ENCODE assay signal across 8 mouse cellular contexts in genomic region chr14:34819919-34820652, GRCm38 (mm10). TPM values are rescaled to one million over a fixed set of nuclear protein-coding genes. Genes with fewer than 3 reads are reported as not detected.
A peak's percentile ranks its signal among the peaks of the same experiment; 100 is the strongest.
DNase-seq lines count a peak whose midpoint lies in the region; ATAC-seq and TF ChIP-seq lines count a peak whose summit lies in the region.

Grid1 (plus strand) TSS chr14:34820108.

- H3K9ac ChIP-seq in lung, postnatal 0 days (replicated peaks; ENCODE audit: low read depth), result no peak within 1 kb of the TSS

- H3K4me2 ChIP-seq in lung, postnatal 0 days (replicated peaks; ENCODE audit: low read depth, low read length), result peak within 1 kb of the TSS; percentile 65

- H3K9me3 ChIP-seq in lung, postnatal 0 days (ENCODE audit: low read length), result no peaks in the 10 kb centered on the region
- H3K9me3 ChIP-seq in midbrain, embryonic 10.5 days (replicated peaks), result no peaks in the 10 kb centered on the region

- H3K27me3 ChIP-seq in lung, postnatal 0 days (replicated peaks; ENCODE audit: insufficient read depth, low read length), result peaks cover 75% of the 10 kb centered on the region
- peaks cover 97% of the 10 kb centered on the region for H3K27me3 ChIP-seq in midbrain, embryonic 10.5 days (ENCODE audit: low read depth, poor library complexity, severe bottlenecking)

- no peak for DNase-seq in lung, postnatal 0 days (ENCODE audit: low spot score)
- DNase-seq in lung, postnatal 36 days, result no peak
- DNase-seq in frontal cortex, postnatal 36 days (ENCODE audit: low spot score in 2 of 2), result peak; percentile 52 to 58
- peak in 1 of 2 experiments; percentile 26 for DNase-seq in layer of hippocampus, adult 8-10 months (ENCODE audit: low spot score in 2 of 2)
- DNase-seq in midbrain, embryonic 10.5 days (ENCODE audit: low spot score), result peak; percentile 71
- DNase-seq in urinary bladder, postnatal 36 days (ENCODE audit: low spot score in 2 of 2), result no peak

- no peak for TF ChIP-seq EP300 in lung, postnatal 0 days (IDR thresholded peaks at IDR 0.05)

- H3K27ac ChIP-seq in lung, postnatal 0 days (ENCODE audit: low read length), result no peak within 1 kb of the TSS
- H3K27ac ChIP-seq in midbrain, embryonic 10.5 days (replicated peaks), result peak within 1 kb of the TSS; percentile 82

- no peaks in the 10 kb centered on the region for H3K36me3 ChIP-seq in lung, postnatal 0 days (ENCODE audit: insufficient read depth, low read length)
- no peaks in the 10 kb centered on the region for H3K36me3 ChIP-seq in midbrain, embryonic 10.5 days

- ATAC-seq in lung, postnatal 0 days, result peak; percentile 39
- 0 out of 2 replicates have a peak, but pooled peaks have one; percentile 3 for ATAC-seq in common myeloid progenitor, adult 5-6 weeks (replicated peaks; ENCODE audit: low read depth, poor library complexity, severe bottlenecking)
- no peak for ATAC-seq in megakaryocyte-erythroid progenitor cell, adult 5-6 weeks (replicated peaks; ENCODE audit: low FRiP score, low TSS enrichment, poor library complexity, severe bottlenecking)

- WGBS in lung, postnatal 0 days, result 3% methylated on average over 47 of the region's 96 CpGs
- 5% methylated on average over 72 of the region's 96 CpGs for WGBS in midbrain, embryonic 10.5 days

- TF ChIP-seq CTCF in lung, postnatal 0 days (IDR thresholded peaks at IDR 0.05), result no peak

- peak within 1 kb of the TSS; percentile 40 for H3K4me3 ChIP-seq in lung, postnatal 0 days (ENCODE audit: low read depth, low read length)
- peak within 1 kb of the TSS; percentile 75 for H3K4me3 ChIP-seq in midbrain, embryonic 10.5 days

- H3K4me1 ChIP-seq in lung, postnatal 0 days (ENCODE audit: insufficient read depth, low read depth, low read length), result no peaks in the 10 kb centered on the region
- H3K4me1 ChIP-seq in midbrain, embryonic 10.5 days, result peaks cover 43% of the 10 kb centered on the region

RNA-seq across cellular contexts. Expression of gene Grid1, which starts in this region (rescaled TPM):
- 0.02 and 0.29 TPM in 2 replicates for polyA plus RNA-seq in lung, postnatal 0 days (2015; fragmentation: Nextera tagmentation; extraction: Ambion mirVana)
- not detected in 2 replicates for total RNA-seq in common myeloid progenitor, adult 5-6 weeks (2017)
- total RNA-seq in layer of hippocampus, adult 8-10 months (2022), result 10 to 100 TPM; 50.8 to 58.6 (median 55.0) TPM
- 0.28 and 0.40 TPM in 2 replicates for polyA plus RNA-seq in midbrain, embryonic 10.5 days (2016; fragmentation: Nextera tagmentation; extraction: Ambion mirVana)
- total RNA-seq in megakaryocyte-erythroid progenitor cell, adult 5-6 weeks (2014; fragmentation: Nextera tagmentation), result not detected in 2 replicates
- not detected in 2 replicates for total RNA-seq in megakaryocyte-erythroid progenitor cell, adult 5-6 weeks (2017)

Comparison
In these comparisons a context has a peak if more than half of its experiments do, and no peak if none do; other contexts are left out.
1. RNA of gene Grid1 (total RNA-seq): 50.8 to 58.6 TPM in layer of hippocampus, adult 8-10 months; not detected in common myeloid progenitor, adult 5-6 weeks and not detected in megakaryocyte-erythroid progenitor cell, adult 5-6 weeks; every median in the first group is over 10 times any median in the second.
2. Peak in ATAC-seq, H3K4me3 ChIP-seq and H3K4me2 ChIP-seq in lung, postnatal 0 days; RNA of the gene not detected or under 1 TPM.
3. Peak in ATAC-seq in common myeloid progenitor, adult 5-6 weeks; RNA of the gene not detected or under 1 TPM.
4. Peak in DNase-seq, H3K4me3 ChIP-seq and H3K27ac ChIP-seq in midbrain, embryonic 10.5 days; RNA of the gene not detected or under 1 TPM.
5. DNase-seq: peak in frontal cortex, postnatal 36 days (2 of 2); none in lung, postnatal 0 days (single experiment), lung, postnatal 36 days (single experiment) and urinary bladder, postnatal 36 days (0 of 2).